Mouse (Mus musculus) forebrain, embryonic 14.5 days (tissue): ENCODE measurements around the gene Rph3al. TPM values are rescaled to one million over a fixed set of nuclear protein-coding genes. Genes with fewer than 3 reads are reported as not detected.
A peak's percentile ranks its signal among the peaks of the same experiment; 100 is the strongest.

ENCODE experiments used
- ATAC-seq: fragments of 200-750 bp; cut with Nextera tagmentation; 2 replicates; pipeline ENCODE4 v1.8.0; 2017; ENCODE audit warnings: mild to moderate bottlenecking, moderate library complexity
- DNase-seq: peaks from one replicate; pipeline ENCODE4 v3.0.0-alpha.2; 2015; ENCODE audit warnings: low spot score
- H3K27ac ChIP-seq: fragments of 300-500 bp; sonication (generic); 2 replicates; pipeline ENCODE4 v1.5.1; 2014; ENCODE audit warnings: low read depth, mild to moderate bottlenecking, control low read depth, low read length, moderate library complexity
- H3K27me3 ChIP-seq: fragments of 300-500 bp; sonication (generic); replicated peaks from 2 replicates; pipeline ENCODE4 v1.6.1; 2014; ENCODE audit warnings: low read length, control low read depth, mixed read lengths; ENCODE audit not compliant: control insufficient read depth, insufficient read depth
- H3K36me3 ChIP-seq: fragments of 300-500 bp; sonication (generic); 2 replicates; pipeline ENCODE4 v1.6.1; 2014; ENCODE audit warnings: low read length, control low read depth; ENCODE audit not compliant: control insufficient read depth, insufficient read depth
- H3K4me1 ChIP-seq: fragments of 300-500 bp; sonication (generic); 2 replicates; pipeline ENCODE4 v1.6.1; 2014; ENCODE audit warnings: antibody characterized with exemption, low read length, control low read depth; ENCODE audit not compliant: control insufficient read depth, insufficient read depth
- H3K4me2 ChIP-seq: fragments of 300-500 bp; sonication (generic); 2 replicates; pipeline ENCODE4 v1.6.1; 2014; ENCODE audit warnings: mild to moderate bottlenecking, control low read depth, low read length
- H3K4me3 ChIP-seq: fragments of 300-500 bp; sonication (generic); 2 replicates; pipeline ENCODE4 v1.5.1; 2014; ENCODE audit warnings: low read depth, low read length, control low read depth
- H3K9ac ChIP-seq: fragments of 300-500 bp; sonication (generic); 2 replicates; pipeline ENCODE4 v1.6.1; 2014; ENCODE audit warnings: mild to moderate bottlenecking, low read length, control low read depth, moderate library complexity
- H3K9me3 ChIP-seq: fragments of 300-500 bp; sonication (generic); replicated peaks from 2 replicates; pipeline ENCODE4 v1.6.1; 2016; ENCODE audit warnings: low read length, control low read depth, mixed read lengths; ENCODE audit not compliant: control insufficient read depth
- WGBS: fragments of 180-500 bp; shearing (Covaris S2); extraction: QIAGEN DNeasy Blood & Tissue Kit; methylation state at CpG from one replicate; pipeline ENCODE4 v1.1.7; 2014; 5-methylcytosine and 5-hydroxymethylcytosine counted together
- polyA plus RNA-seq: library from polyadenylated mRNA; unstranded; fragments of >200 nt; fragmentation: Nextera tagmentation; extraction: Ambion mirVana; gene quantifications from 2 replicates; pipeline ENCODE4 v1.2.1, GENCODE M21; 2014

The Rph3al gene
- polyA plus RNA-seq, 1 experiment from 2014 or later: 2.8 TPM

DNA sequence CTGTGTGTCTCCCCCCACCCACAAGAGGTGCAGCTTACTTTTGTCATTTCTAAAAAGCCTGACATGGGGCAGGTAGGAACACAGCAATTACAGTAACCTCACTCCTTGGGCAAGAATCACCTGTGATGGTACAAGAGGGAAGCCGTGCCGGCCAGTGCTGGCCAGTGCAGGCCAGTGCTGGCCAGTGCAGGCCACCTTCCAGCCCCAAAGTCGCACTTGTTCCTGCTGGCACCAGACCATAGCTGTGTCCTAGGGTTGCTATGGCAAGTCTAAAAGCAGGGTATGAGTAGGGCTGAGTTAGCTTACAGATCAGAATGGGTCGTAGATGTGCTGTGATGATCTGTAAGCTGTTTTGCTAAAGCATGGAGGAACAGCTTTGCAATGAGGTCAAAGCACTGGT, 15.5 kb downstream of the Rph3al start:
- ATAC-seq (no peak), DNase-seq (no peak)
- no peaks in the 10 kb centered on the region for H3K9me3 ChIP-seq
- no peaks in the 10 kb centered on the region for H3K27me3 ChIP-seq
- 77% methylated on average over 4 of the region's 4 CpGs for WGBS
- no peak overlapping the region for H3K27ac ChIP-seq
- H3K4me2 ChIP-seq: no peak overlapping the region
- H3K4me1 ChIP-seq: peaks cover 5% of the 10 kb centered on the region; the same call in 1 of the 2 replicates
- no peaks in the 10 kb centered on the region for H3K36me3 ChIP-seq
- H3K4me3 ChIP-seq: no peak overlapping the region
- H3K9ac ChIP-seq: no peak overlapping the region

DNA sequence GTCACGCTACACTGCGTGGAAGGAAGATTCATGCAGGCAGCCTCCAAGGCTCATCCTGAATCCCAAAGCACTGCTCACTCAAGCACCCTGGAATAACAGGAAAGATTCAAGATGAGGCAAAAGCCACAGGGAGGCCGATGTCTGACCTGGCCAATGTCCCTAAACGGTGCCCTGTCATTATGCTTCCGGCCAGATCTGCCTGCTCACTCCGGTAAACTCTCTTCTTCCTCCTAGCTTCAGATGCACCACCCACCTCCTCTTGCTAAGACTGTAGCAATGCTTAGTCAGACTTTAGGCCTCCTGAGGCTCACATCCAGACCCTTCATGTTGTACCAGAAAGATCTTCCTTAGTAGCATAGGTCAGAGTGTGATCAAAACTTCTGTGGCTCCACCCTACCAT, 19.1 kb downstream of the Rph3al start:
- WGBS: 93% methylated on average over 6 of the region's 6 CpGs
- H3K9me3 ChIP-seq: no peaks in the 10 kb centered on the region
- H3K36me3 ChIP-seq: no peaks in the 10 kb centered on the region
- ATAC-seq (no peak), DNase-seq (no peak)
- H3K4me3 ChIP-seq: no peak overlapping the region
- no peak overlapping the region for H3K27ac ChIP-seq
- no peak overlapping the region for H3K9ac ChIP-seq
- H3K4me1 ChIP-seq: no peaks in the 10 kb centered on the region
- H3K27me3 ChIP-seq: no peaks in the 10 kb centered on the region
- no peak overlapping the region for H3K4me2 ChIP-seq

DNA sequence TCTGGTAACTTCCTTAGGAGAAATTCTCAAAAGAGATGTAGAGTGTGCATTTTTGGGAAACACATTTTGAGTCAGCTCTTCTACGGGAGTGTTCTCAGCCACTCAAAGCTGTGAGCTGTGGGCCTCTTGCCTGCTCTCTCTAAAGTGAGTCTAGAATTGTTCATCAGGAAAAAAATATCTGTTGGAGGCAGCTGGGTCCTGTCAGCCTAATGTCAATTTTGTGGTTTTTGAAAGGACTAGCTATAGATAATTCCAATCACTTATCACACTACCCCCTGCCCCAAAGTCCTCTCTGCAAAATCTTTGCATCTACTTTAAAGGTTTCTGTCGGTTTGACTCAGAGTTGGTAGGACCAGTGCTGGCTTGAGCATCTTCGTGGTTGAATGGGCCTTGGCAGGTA, 20.9 kb downstream of the Rph3al start:
- Histone ChIP-seq H3K27me3 (no peaks in the 10 kb centered on the region), H3K9me3 (no peaks in the 10 kb centered on the region), H3K9ac (no peak overlapping the region), H3K27ac (no peak overlapping the region), H3K36me3 (no peaks in the 10 kb centered on the region), H3K4me1 (no peaks in the 10 kb centered on the region), H3K4me2 (no peak overlapping the region), H3K4me3 (no peak overlapping the region)
- no peak for DNase-seq
- WGBS: 86% methylated on average over 3 of the region's 3 CpGs
- no peak for ATAC-seq

DNA sequence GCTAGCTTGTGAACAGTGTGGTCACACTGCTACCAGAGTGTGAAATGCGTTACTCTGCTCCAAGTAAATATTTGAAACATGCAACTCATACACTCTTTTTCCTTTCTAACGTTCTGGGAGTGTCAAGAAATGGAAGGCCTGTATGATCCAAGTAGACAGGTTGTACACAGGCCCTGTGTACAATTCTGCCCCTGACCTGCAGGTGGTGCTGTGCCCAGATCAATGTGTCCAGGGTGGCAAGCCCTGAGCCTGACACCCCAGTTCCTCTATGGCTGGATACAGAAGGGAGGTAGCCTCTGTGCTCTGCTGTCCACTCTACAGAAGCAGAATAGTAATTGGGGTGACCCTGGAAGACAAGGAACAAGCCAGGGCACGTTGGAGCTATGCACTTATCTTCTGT, 24.3 kb downstream of the Rph3al start:
- no peaks in the 10 kb centered on the region for H3K9me3 ChIP-seq
- H3K36me3 ChIP-seq: no peaks in the 10 kb centered on the region
- no peaks in the 10 kb centered on the region for H3K4me1 ChIP-seq
- H3K4me3 ChIP-seq: no peak overlapping the region
- no peaks in the 10 kb centered on the region for H3K27me3 ChIP-seq
- WGBS: 63% methylated on average over 3 of the region's 3 CpGs
- no peak overlapping the region for H3K9ac ChIP-seq
- no peak for DNase-seq
- H3K27ac ChIP-seq: no peak overlapping the region
- no peak for ATAC-seq
- H3K4me2 ChIP-seq: no peak overlapping the region

DNA sequence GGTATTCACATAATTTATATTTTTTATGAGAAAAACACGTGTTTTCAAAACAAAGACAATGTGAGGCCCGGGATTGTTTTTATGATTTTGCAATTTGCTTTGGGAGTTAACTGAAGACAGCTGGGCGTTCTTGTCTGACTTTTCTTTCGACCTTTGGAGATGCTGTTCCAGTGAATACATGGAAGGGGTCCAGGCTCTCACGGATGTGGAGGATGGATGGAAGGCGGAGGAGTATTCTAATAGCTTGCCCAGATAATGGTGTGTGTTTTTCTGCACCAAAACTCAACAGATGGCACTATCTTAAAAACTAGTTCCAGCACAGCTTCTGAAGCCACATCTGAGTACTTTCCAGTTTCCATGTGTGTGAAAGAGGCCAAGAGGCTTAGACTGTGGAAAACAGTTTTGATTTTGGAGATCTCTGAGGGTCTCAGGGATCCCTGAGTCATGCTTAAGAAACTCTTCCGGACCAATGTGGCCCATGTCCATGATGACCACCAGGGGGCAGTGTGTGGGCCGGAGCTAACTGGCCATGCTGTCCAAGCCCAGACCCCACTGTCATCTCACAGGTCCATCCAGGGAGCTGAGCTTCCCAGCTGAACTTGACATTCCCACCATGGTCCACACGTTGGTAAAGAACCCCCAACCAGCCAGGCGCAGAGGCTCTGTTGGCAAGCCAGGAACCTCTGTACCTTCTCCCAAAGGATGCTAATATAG, 25.1 kb downstream of the Rph3al start:
- no peak for ATAC-seq

DNA sequence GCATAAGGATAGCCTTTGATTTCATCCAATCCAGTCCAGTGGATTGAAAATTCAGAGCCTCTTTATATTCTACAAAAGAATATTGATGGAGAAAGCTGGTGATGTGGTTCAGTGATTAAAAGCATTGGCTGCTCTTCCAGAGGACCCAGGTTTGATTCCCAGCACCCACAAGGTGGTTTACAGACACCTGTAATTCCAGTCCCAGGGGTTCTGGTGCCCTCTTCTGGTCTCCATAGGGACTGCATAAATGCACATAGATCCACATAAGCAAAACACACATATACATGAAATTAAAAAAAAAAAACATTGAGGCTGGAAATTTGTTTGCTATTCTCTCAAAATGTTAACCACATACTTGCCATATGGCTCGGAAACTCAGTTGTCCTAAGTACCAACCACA, 26.3 kb downstream of the Rph3al start:
- no peaks in the 10 kb centered on the region for H3K36me3 ChIP-seq
- WGBS: 93% methylated on average over 1 of the region's 1 CpGs
- H3K4me3 ChIP-seq: no peak overlapping the region
- no peak for ATAC-seq
- H3K4me1 ChIP-seq: no peaks in the 10 kb centered on the region
- H3K9ac ChIP-seq: no peak overlapping the region
- no peak for DNase-seq
- no peaks in the 10 kb centered on the region for H3K27me3 ChIP-seq
- no peak overlapping the region for H3K27ac ChIP-seq
- no peak overlapping the region for H3K4me2 ChIP-seq
- no peaks in the 10 kb centered on the region for H3K9me3 ChIP-seq

More for the DNA sequence above, 25.1 kb downstream of the Rph3al start:
- Histone ChIP-seq H3K27ac (no peak overlapping the region), H3K9me3 (no peaks in the 10 kb centered on the region), H3K9ac (no peak overlapping the region), H3K36me3 (no peaks in the 10 kb centered on the region), H3K4me1 (no peaks in the 10 kb centered on the region), H3K27me3 (no peaks in the 10 kb centered on the region), H3K4me3 (no peak overlapping the region), H3K4me2 (no peak overlapping the region)
- DNase-seq: peak; percentile 59
- 56% methylated on average over 10 of the region's 10 CpGs for WGBS

DNA sequence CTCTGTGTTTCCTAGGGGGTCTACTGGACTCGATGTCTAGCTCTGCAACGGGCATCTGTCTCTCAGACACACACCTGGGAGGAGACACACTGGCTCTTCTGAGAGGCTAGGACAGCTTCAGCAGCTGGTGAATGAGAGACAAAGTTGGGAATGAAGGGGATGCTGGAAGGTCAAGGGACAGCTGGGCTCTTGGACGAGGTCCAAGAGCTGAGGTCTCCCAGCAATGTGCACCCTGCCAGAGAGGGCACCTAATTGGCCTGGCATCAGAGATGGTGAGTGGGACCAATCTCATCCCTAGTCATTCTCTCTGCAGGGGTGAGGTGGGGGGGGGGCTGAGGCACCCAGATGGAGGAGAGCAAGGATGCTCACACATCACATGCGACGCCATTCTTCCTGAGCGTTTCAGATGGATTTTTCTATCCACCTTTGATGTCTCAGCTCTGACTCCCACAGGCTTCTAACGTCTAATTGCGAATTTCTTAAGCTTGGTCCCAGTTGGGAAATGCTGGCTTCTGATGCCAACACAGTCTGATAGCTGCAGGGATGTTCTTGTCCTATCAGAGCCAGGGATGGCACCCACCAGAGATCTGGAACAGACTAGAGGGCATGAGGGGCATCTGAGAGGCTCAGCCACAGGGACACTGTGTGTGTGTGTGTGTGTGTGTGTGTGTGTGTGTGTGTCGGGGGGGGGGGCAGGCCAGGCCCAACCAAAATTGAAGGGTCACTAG, 28.4 kb downstream of the Rph3al start:
- no peaks in the 10 kb centered on the region for H3K9me3 ChIP-seq
- no peak overlapping the region for H3K9ac ChIP-seq
- no peak overlapping the region for H3K4me2 ChIP-seq
- H3K27me3 ChIP-seq: no peaks in the 10 kb centered on the region
- H3K4me3 ChIP-seq: no peak overlapping the region
- H3K27ac ChIP-seq: no peak overlapping the region
- no peaks in the 10 kb centered on the region for H3K4me1 ChIP-seq
- H3K36me3 ChIP-seq: no peaks in the 10 kb centered on the region
- 84% methylated on average over 8 of the region's 9 CpGs for WGBS
- ATAC-seq: no peak
- no peak for DNase-seq

DNA sequence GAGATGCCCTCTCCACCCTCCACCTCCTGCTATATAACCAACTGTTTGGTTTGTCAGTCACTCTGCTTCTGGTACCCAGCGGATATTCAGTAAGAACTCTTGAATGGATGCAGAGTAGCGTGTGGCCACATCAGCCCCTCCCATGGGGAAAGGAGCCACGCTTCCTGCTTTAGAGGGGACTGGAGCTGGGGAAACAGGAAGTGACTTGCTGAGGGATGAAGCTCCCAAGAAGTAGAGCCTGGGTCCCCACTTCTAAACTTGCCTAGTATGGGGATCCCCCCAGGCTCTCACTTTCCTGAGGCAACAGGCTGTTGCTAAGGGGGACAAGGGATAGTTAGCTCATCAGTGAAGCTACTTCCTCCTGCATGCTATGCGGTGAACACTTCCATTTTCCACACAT, 30.8 kb downstream of the Rph3al start:
- Histone ChIP-seq H3K27ac (no peak overlapping the region), H3K4me2 (no peak overlapping the region), H3K9me3 (no peaks in the 10 kb centered on the region), H3K4me3 (no peak overlapping the region), H3K9ac (no peak overlapping the region), H3K36me3 (no peaks in the 10 kb centered on the region), H3K4me1 (peaks cover 5% of the 10 kb centered on the region), H3K27me3 (no peaks in the 10 kb centered on the region)
- DNase-seq: no peak
- 73% methylated on average over 4 of the region's 4 CpGs for WGBS
- no peak for ATAC-seq

DNA sequence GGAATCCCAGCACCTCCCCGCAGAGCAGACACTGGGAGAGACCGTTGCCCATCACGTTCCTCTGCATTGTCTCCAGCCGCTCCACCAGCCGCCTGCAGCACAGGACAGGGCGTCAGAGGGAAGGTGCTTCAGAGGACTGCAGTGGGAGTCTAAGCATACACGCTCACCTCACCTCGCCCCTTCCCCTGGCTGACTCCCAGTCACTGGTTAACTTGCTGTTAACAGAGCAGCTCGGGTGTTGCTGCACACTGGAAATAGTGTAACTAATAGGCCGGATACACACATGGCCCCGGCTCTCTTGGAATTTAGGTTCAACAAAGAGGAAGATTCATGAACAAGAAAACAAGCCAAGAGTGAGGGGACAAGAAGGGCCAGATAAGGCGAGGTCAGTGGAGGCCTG, 31.7 kb downstream of the Rph3al start:
- Histone ChIP-seq H3K36me3 (no peaks in the 10 kb centered on the region), H3K4me3 (no peak overlapping the region), H3K27me3 (no peaks in the 10 kb centered on the region), H3K27ac (no peak overlapping the region), H3K4me1 (peaks cover 6% of the 10 kb centered on the region), H3K9ac (no peak overlapping the region), H3K4me2 (no peak overlapping the region), H3K9me3 (no peaks in the 10 kb centered on the region)
- WGBS: 53% methylated on average over 12 of the region's 12 CpGs
- ATAC-seq (no peak), DNase-seq (no peak)
